Mouse (Mus musculus) cerebellum, adult 9-11 months (tissue): ENCODE data around the gene Gpr68.

Experiments used
- DNase-seq: peaks from one replicate; pipeline ENCODE4 v3.0.0; 2022

The Gpr68 gene

DNA sequence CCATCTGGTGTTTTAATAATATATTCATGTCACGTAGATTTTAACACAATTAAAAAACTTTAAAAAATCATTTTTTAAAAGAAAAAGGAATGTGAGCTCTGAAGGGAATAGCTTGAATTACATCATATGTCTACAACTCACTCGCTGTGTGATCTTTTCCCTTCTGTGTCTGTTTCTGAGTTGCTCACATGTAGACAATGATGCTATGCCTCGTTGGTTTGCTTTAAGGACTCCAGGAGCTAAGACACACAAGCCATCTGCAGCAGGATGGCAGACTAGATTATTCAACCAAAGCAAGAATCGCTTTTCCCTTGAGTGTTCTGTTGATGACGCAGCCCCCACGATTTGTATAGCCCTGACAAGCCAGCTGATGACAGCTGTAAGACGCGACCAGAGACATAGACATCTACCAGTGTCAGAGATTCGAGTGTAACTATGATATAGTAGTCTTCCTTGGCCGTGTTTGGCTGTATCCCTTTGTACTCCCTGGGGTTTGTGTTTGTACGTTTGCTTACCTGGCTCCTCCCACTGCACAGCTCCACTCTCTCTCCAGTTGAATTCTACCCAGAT lies 42.4 kb downstream of the Gpr68 start:
- DNase-seq, result no peak

DNA sequence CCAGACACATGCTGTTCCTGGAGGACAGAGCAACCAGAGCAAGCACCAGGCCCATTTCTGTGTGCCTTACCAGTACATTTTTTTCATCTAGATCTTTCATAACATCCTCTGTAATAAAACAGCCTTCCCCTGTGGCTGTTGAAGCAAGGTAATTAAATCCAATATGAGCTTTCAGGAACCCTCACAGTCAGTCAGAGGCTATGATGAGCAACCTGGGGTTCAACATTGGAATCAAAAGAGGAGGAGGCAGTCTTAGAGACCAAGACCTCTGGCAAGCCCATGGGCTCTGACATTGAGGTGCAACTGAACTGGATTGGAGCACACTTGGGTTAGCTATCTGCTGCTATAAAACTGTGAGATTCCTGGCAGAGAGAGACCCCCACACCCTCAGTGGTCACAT lies 42.9 kb downstream of the Gpr68 start:
- no peak for DNase-seq

GRCm38 (mm10) chr12:100862856-100863446 lies 45.0 kb downstream of the Gpr68 start:
- no peak for DNase-seq

DNA sequence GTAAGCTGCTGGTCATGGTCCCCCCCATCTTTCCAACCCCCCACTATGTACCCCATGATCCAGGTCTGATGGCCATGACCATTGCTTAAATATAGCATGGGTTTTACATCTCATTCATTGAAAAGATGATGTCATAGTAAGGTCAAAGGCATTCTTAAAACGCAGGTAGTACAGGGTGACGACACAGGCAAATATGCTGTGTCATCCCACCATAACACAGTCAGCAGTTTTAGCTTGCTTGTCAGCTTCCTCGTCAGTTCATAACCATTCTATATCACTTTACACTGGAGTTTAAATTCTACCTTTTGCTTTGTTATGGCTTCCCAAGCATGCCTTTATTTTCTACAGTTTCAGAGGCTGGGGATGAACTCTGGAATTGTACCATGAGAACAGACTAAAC lies 45.7 kb downstream of the Gpr68 start:
- DNase-seq, result no peak

DNA sequence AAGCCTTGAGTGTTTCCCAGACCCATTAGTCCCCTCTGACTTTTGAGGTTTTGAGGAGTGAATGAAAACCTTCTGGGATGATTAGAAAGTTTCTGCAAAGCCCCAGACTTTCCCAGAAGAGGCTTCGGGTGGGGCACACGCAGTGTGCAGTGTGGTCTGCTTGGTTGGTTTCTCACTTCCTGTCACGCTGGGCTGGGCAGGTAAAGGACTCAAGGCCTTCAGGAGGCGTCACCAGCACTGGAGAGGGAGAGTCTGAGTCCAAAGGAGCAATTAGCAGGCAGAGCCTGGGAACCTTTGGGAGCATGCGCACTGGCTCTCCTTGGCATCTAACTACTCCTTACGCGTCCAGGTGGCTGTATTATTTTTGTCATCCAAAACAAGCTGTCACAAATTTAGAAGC lies 50.2 kb downstream of the Gpr68 start:
- DNase-seq, result peak; percentile 88

- DNase-seq, result no peak
Observed at GRCm38 (mm10) chr12:100856337-100856736, 51.7 kb downstream of the Gpr68 start.

GRCm38 (mm10) chr12:100852370-100852769 lies 55.6 kb downstream of the Gpr68 start:
- DNase-seq, result no peak

DNA sequence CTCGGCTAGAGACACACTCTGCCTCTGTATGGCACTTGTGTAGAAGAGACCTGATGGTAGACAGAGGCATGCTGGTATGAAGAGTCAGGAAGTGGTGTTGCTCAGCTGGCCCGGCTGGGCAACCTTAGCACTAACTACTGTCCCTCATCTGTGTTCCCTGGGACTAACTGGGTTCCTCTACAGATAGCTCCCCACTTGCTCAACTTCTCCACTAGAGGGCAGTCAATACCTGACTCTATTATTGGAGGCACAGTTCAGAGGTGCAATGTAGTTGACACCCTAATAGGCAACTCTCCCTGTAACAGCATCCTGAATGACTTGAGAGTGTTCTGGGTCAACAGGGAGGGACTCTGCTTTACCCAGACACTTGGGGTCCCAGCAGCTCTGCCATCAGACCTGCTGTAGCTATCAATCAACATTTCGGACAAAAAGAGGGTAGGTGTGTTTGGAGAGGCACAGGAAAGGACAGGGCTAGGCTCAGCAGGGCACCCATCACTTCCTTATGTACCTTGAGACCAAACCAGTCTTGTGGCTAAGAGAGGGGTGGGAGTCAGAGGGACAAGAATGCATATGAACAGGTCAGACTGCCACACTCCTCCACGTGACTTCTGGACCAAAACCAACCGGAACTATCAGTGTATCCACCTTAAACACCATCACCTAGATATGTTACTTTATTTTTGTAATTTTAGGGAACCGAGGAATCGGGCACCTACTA lies 58.4 kb downstream of the Gpr68 start:
- DNase-seq, result peak; percentile 77

DNA sequence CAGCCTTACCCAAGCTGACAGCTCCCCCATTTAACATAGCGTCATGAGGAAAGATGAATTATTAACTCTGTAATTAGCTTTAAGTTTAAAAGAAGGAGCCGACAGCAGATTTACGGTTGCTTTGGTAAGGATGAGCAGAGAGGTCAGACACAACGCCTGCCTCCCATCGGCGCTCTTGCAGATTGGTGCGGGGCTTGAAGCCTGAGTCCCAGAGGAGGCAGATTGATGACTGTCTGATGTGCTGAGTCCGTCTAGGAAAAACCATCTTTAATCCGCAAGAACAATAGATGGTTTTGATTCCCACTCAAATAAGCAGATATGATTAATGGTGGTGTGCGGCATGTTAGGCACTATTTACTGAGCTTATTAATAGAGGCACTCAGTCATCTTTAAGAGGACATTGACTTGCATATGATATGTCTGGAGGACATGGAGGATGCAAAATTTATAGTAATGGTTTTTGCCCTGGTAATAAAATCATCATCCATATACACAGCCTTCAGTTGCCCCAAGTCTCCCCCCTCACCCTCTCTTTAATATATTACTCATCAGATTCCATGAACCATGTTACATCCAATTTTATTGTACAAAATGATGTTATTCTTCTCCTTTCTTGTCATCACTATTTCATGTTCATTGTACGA lies 60.4 kb downstream of the Gpr68 start:
- no peak for DNase-seq

DNA sequence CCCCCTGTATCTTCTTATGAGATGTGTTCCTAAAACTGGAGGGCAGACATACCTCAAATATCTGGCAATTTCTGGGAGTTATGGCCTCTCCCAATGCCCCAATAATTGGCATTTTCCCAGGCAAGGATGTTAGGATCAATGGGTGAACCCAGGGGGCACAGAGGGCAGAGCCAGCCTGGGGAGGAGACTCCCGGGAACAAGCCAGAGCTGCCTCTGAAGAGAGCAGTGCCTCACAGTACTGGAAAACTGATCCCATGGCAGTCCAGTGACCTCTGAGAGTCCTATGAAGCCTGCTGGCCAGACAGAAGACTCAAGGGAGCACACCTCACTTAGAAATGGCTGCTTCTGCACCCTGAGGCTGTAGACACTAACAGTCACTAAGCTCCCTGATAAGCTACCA lies 61.4 kb downstream of the Gpr68 start:
- DNase-seq, result peak; percentile 1

- DNase-seq, result peak; percentile 1
Observed at GRCm38 (mm10) chr12:100845829-100846228, 62.2 kb downstream of the Gpr68 start.

- DNase-seq, result no peak
Observed at GRCm38 (mm10) chr12:100844546-100844945, 63.5 kb downstream of the Gpr68 start.

DNA sequence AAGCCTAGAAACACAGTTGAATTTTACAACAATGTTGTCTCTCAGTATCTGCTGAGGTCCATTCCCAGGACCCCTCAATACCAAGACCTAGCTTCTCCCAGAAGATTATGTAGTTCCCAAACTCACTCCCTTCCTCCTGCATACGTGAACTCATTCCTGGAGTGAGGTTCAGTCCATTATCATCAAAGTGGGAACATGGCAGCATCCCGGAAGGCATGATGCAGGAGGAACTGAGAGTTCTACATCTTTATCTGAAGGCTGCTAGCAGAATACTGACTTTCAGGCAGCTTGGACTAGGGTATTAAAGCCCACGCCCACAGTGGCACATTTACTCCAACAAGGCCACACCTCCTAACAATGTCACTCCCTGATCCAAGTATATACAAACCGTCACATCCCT lies 64.8 kb downstream of the Gpr68 start:
- no peak for DNase-seq

GRCm38 (mm10) chr12:100841211-100841792 lies 66.7 kb downstream of the Gpr68 start:
- DNase-seq, result peak; percentile 79

DNA sequence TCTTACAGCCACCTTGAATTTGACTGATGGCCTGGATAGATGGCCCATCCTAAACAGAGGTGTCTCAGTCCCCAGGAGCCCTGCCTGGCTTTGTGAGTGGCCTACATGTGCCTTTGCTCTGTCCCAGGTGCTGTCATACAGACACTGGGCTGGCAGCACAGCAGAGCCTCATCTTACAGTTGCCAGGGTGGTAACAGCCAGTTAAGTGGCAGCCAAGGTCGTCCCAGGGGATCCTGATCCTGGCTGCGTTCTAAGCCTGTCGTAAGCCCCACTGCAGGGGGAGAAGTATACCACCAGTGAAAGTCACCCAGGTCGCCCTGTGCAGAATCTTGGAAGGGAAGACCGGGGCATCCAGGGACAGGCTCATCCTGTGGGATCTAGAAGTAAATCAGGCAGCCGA lies 68.1 kb downstream of the Gpr68 start:
- no peak for DNase-seq

GRCm38 (mm10) chr12:100839079-100839600 lies 68.9 kb downstream of the Gpr68 start:
- no peak for DNase-seq

DNA sequence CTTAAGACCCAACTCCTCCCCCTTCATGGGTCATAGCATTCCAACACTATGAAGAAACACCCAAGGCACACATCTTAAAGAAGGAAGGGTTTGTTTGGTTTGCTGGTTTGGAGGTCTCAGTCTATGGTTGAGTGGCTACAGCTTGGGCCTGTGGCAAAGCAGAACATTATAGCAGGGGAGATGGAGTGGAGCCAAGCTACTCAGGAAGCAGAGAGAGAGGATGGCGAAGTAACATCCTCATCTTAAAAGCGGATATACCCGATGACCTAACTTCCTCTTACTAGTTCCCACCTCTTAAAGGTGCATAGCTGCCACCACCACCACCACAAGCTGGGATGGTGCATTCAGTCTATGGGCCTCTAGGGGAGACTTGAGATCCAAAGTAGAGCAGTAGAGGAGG lies 70.8 kb downstream of the Gpr68 start:
- DNase-seq, result no peak

- no peak for DNase-seq
Observed at GRCm38 (mm10) chr12:100831629-100832325, 76.2 kb downstream of the Gpr68 start.

- DNase-seq, result no peak
Observed at GRCm38 (mm10) chr12:100831021-100831420, 77.0 kb downstream of the Gpr68 start.
